Mouse (Mus musculus): ENCODE results near the gene Gm28042.

Gm28042 gene

GRCm38 (mm10) chr2:120026984-120027949 lies at the start of gene Gm28042, which contains the start of gene Jmjd7:
Gene Gm28042 (plus strand): TSS chr2:120027493.
Gene Jmjd7 (plus strand): TSS chr2:120027483.
- peak; percentile 85 for DNase-seq (ENCODE audit: low read depth, low spot score)

GRCm38 (mm10) chr2:119980343-119980986 lies 46.8 kb upstream of the Gm28042 start:
- DNase-seq (ENCODE audit: low read depth, low spot score) = no peak

- DNase-seq (ENCODE audit: low read depth, low spot score) = no peak
These were observed 45.7 kb upstream of the Gm28042 start for GRCm38 (mm10) chr2:119981631-119982030.

GRCm38 (mm10) chr2:119985871-119986270 lies 41.4 kb upstream of the Gm28042 start:
- no peak for DNase-seq (ENCODE audit: low read depth, low spot score)

GRCm38 (mm10) chr2:119986369-119986768 lies 40.9 kb upstream of the Gm28042 start:
- no peak for DNase-seq (ENCODE audit: low read depth, low spot score)

- DNase-seq (ENCODE audit: low read depth, low spot score) = no peak
These were observed 39.9 kb upstream of the Gm28042 start for GRCm38 (mm10) chr2:119987441-119987840.

GRCm38 (mm10) chr2:119988952-119989351 lies 38.3 kb upstream of the Gm28042 start:
- DNase-seq (ENCODE audit: low read depth, low spot score) = no peak

GRCm38 (mm10) chr2:119990881-119991280 lies 36.4 kb upstream of the Gm28042 start:
- no peak for DNase-seq (ENCODE audit: low read depth, low spot score)

- DNase-seq (ENCODE audit: low read depth, low spot score) = no peak
These were observed 34.9 kb upstream of the Gm28042 start for GRCm38 (mm10) chr2:119992349-119992748.

- DNase-seq (ENCODE audit: low read depth, low spot score) = no peak
These were observed 33.8 kb upstream of the Gm28042 start for GRCm38 (mm10) chr2:119993515-119993914.

GRCm38 (mm10) chr2:119994839-119995238 lies 32.5 kb upstream of the Gm28042 start:
- DNase-seq (ENCODE audit: low read depth, low spot score) = no peak

GRCm38 (mm10) chr2:119995391-119996281 lies 31.7 kb upstream of the Gm28042 start:
- DNase-seq (ENCODE audit: low read depth, low spot score) = no peak

GRCm38 (mm10) chr2:119997354-119997753 lies 29.9 kb upstream of the Gm28042 start:
- DNase-seq (ENCODE audit: low read depth, low spot score) = no peak

GRCm38 (mm10) chr2:119999731-120000130 lies 27.6 kb upstream of the Gm28042 start:
- DNase-seq (ENCODE audit: low read depth, low spot score) = no peak

- no peak for DNase-seq (ENCODE audit: low read depth, low spot score)
These were observed 26.3 kb upstream of the Gm28042 start for GRCm38 (mm10) chr2:120000882-120001584.

GRCm38 (mm10) chr2:120001956-120002355 lies 25.3 kb upstream of the Gm28042 start:
- no peak for DNase-seq (ENCODE audit: low read depth, low spot score)

GRCm38 (mm10) chr2:120003970-120004369 lies 23.3 kb upstream of the Gm28042 start:
- DNase-seq (ENCODE audit: low read depth, low spot score) = no peak

GRCm38 (mm10) chr2:120006696-120007095 lies 20.6 kb upstream of the Gm28042 start:
- DNase-seq (ENCODE audit: low read depth, low spot score) = no peak

- DNase-seq (ENCODE audit: low read depth, low spot score) = no peak
These were observed 19.5 kb upstream of the Gm28042 start for GRCm38 (mm10) chr2:120007680-120008210.

GRCm38 (mm10) chr2:120008672-120009071 lies 18.6 kb upstream of the Gm28042 start:
- no peak for DNase-seq (ENCODE audit: low read depth, low spot score)
